Mouse (Mus musculus): ENCODE data around the gene Pard3.

Gene Pard3

GRCm38 (mm10) chr8:127229325-127230232 lies 165.9 kb downstream of the Pard3 start:
- no peak for DNase-seq (ENCODE audit: low read depth, low spot score)

- no peak for DNase-seq (ENCODE audit: low read depth, low spot score)
Measured at GRCm38 (mm10) chr8:127230233-127230595, 166.5 kb downstream of the Pard3 start.

- no peak for DNase-seq (ENCODE audit: low read depth, low spot score)
Measured at GRCm38 (mm10) chr8:127243351-127243750, 179.7 kb downstream of the Pard3 start.

- no peak for DNase-seq (ENCODE audit: low read depth, low spot score)
Measured at GRCm38 (mm10) chr8:127243841-127244240, 180.1 kb downstream of the Pard3 start.

GRCm38 (mm10) chr8:127250746-127251145 lies 187.1 kb downstream of the Pard3 start:
- no peak for DNase-seq (ENCODE audit: low read depth, low spot score)

- no peak for DNase-seq (ENCODE audit: low read depth, low spot score)
Measured at GRCm38 (mm10) chr8:127251476-127251875, 187.8 kb downstream of the Pard3 start.

GRCm38 (mm10) chr8:127251985-127252384 lies 188.3 kb downstream of the Pard3 start:
- no peak for DNase-seq (ENCODE audit: low read depth, low spot score)

GRCm38 (mm10) chr8:127254625-127255024 lies 190.9 kb downstream of the Pard3 start:
- no peak for DNase-seq (ENCODE audit: low read depth, low spot score)

GRCm38 (mm10) chr8:127257086-127257485 lies 193.4 kb downstream of the Pard3 start:
- no peak for DNase-seq (ENCODE audit: low read depth, low spot score)

- no peak for DNase-seq (ENCODE audit: low read depth, low spot score)
Measured at GRCm38 (mm10) chr8:127261051-127261450, 197.4 kb downstream of the Pard3 start.

GRCm38 (mm10) chr8:127262026-127262425 lies 198.3 kb downstream of the Pard3 start:
- no peak for DNase-seq (ENCODE audit: low read depth, low spot score)

- DNase-seq (ENCODE audit: low read depth, low spot score) = no peak
Measured at GRCm38 (mm10) chr8:127262436-127262835, 198.7 kb downstream of the Pard3 start.

GRCm38 (mm10) chr8:127262926-127263325 lies 199.2 kb downstream of the Pard3 start:
- DNase-seq (ENCODE audit: low read depth, low spot score) = no peak

GRCm38 (mm10) chr8:127263457-127263856 lies 199.8 kb downstream of the Pard3 start:
- no peak for DNase-seq (ENCODE audit: low read depth, low spot score)

GRCm38 (mm10) chr8:127264691-127265470 lies 201.2 kb downstream of the Pard3 start:
- no peak for DNase-seq (ENCODE audit: low read depth, low spot score)

GRCm38 (mm10) chr8:127266777-127267176 lies 203.1 kb downstream of the Pard3 start:
- no peak for DNase-seq (ENCODE audit: low read depth, low spot score)

- no peak for DNase-seq (ENCODE audit: low read depth, low spot score)
Measured at GRCm38 (mm10) chr8:127268239-127269024, 204.7 kb downstream of the Pard3 start.

- no peak for DNase-seq (ENCODE audit: low read depth, low spot score)
Measured at GRCm38 (mm10) chr8:127269082-127269747, 205.5 kb downstream of the Pard3 start.

GRCm38 (mm10) chr8:127271186-127271585 lies 207.5 kb downstream of the Pard3 start:
- no peak for DNase-seq (ENCODE audit: low read depth, low spot score)

GRCm38 (mm10) chr8:127280299-127280974 lies 216.7 kb downstream of the Pard3 start:
- no peak for DNase-seq (ENCODE audit: low read depth, low spot score)

- DNase-seq (ENCODE audit: low read depth, low spot score) = no peak
Measured at GRCm38 (mm10) chr8:127281035-127281434, 217.3 kb downstream of the Pard3 start.

Data from c-Kit-negative CD71-positive TER-119-positive erythroid progenitor cells, embryonic 14.5 days (primary cell).